Mouse (Mus musculus) CD4-positive, CD25-positive, alpha-beta regulatory T cell, adult 4 months (primary cell): ENCODE measurements around the gene 1700129C05Rik. TPM values are rescaled to one million over a fixed set of nuclear protein-coding genes. Genes with fewer than 3 reads are reported as not detected.
A peak's percentile ranks its signal among the peaks of the same experiment; 100 is the strongest.

Experiments used
- ATAC-seq: one replicate; pipeline ENCODE4 v1.8.0; 2017
- polyA plus RNA-seq, 2 experiments: library from polyadenylated mRNA; unstranded; fragments of 100-300 nt; shearing (Covaris generic); gene quantifications; one replicate each; pipeline ENCODE4 v1.2.1; 2017

The 1700129C05Rik gene
- polyA plus RNA-seq: not detected

DNA sequence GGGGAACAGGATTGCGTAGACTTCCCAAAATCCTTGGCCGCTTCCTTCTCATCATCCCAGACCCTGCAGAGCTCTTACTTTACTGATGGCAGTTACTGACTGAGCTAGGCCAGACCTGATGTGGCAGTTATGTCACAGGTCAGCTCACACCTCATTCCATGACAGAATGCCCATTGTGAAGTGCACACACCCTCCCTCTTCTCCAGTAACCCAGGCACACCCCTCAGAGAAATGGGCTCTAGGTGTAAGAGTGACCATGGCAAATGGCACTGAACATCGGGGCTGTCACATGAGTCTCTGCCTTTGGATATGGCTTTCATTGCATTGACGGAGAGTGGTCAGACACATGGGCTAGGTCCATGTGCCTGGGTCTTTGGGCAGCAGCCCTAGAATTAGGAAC, at the start of gene 1700129C05Rik:
Gene 1700129C05Rik (minus strand): TSS at position 101 of the 400 bp plus-strand sequence.
- no peak for ATAC-seq

DNA sequence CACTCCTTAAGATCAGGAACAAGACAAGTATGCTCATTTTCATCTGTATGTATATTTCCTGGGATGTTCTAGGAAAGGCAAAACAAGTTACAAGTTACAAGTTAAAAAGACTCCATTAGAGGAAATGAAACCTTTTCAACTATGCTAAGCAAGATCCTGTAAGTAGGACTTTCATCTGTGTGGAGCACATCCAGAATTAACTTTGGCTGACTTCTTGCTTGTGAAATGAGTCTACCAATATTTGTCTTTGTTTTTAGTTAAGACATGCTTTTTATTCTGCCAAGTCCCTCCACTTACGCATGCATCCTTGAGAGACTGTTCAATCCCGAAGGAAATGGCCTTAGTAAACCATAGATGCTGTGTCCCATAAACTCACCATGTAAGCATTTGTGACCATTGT, 43.4 kb upstream of the 1700129C05Rik start:
- ATAC-seq: no peak

DNA sequence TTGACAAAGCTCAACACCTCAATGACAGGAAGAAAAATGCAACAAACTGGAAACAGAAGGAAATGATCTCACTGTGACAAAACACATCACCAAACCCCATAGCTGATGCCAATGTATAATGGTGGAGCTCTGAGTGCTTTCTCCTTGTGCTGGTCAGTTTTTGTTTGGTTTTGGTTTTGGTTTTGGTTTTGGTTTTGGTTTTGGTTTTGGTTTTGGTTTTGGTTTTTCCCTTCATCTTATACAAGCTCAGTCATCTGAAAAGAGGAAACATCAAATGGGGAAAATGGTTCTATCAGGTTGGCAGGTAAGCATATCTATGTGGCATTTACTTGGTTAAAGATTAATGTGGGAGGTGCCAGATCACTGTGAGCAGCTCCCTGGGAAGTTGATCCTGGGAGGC, 42.8 kb upstream of the 1700129C05Rik start:
- peak; percentile 63 for ATAC-seq

DNA sequence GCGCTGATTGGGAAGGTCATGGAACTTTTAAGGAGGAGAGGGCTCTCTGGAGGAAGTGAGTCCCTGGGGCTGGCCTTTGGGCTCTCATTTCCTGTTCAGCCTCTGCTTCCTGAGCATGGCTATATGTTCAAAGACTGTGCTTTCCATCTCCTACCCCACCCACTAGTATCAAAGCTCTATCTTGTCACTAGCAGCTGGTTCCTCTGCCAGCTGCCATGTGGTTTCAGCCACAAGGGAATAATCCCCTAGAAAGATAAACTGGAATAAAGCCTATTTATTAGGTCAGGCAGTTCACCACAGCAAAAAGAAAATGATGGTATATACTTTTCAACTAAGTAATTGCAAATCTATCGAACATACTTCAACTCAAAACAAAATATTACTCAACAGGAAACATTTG, 40.0 kb upstream of the 1700129C05Rik start:
- no peak for ATAC-seq

DNA sequence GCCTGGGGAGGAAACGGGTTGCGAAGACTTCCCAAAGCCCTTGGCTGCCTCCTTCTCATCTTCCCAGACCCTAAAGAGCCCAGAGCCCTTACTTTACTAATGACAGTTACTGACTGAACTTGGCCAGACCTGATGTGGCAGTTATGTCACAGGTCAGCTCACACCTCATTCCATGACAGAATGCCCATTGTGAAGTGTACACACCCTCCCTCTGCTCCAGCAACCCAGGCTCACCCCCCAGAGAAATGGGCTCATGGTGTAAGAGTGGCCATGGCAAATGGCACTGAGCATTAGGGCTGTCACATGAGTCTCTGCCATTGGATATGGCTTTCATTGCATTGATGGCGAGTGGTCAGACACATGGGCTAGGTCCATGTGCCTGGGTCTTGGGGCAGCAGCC, 36.0 kb upstream of the 1700129C05Rik start, which contains the start of gene Gm5142:
Gene Gm5142 (minus strand): TSS at position 101 of the 400 bp plus-strand sequence.
- no peak for ATAC-seq

DNA sequence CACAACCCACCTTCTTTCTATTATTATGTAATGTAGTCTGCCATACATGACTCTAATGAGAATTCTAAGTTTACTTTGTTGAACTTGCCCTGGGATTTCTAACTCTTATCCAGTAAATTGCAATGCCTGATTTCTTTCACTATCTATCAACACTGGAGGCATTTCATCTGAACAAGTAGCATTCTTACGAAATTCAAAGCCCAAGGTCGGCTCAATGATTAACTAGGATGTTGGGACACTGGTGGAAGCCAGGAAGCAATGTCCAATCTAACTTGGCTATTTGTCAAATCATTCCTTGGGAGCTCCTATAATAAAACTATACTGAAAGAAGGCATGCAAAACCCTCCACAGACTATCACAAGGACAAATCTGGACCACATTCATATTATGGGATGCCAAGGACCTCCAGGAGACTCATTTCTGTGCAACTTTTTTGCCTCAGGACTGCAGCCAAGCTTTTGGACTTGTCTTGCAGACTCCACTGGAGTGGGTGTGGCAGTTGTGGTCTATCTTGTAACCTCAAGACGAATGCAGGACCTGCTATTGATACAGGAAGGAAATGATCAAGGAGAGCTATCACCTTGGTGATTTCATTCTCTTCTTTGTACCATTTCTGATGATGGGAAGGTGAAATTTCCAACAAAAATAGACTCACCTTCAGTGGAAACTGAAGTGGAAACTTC, 14.5 kb upstream of the 1700129C05Rik start:
- ATAC-seq: no peak

DNA sequence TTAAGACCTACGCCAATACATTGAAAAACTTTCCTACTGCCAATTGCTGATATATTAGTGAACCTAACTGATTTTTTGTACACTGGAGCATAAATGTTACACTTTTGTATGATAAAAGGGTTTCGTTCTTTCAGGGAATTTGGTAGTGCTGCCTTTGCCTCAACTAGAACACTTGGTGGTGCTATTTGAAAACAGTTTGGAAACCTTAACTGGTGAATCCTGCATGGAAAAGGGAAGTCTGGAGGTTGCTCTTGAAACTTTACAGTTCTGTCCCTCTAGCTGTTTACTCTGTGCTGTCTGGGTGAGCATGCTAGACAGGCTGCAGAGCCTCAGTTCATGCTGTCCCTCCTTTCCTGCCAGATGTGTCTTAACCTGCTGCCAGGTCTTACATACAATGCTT, 12.9 kb upstream of the 1700129C05Rik start:
- ATAC-seq: no peak

DNA sequence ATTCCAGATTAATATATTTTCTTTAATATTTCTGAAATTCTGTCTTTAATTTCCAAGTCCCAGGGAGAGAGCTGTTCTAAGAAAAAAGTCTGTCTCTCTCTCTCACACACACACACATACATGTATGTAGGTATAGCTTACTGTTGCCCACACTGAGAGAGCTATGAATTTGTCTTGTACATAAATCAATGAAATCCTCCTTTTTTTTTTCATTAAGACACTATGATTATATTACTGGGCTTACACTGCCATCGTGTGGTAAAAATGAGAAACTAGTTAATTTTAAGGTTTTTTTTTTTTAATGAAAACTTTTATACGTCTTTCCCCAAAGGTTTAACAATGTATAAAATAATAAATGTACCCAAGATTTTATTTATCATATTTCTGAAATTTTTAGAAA, 28.4 kb downstream of the 1700129C05Rik start:
- ATAC-seq: no peak

DNA sequence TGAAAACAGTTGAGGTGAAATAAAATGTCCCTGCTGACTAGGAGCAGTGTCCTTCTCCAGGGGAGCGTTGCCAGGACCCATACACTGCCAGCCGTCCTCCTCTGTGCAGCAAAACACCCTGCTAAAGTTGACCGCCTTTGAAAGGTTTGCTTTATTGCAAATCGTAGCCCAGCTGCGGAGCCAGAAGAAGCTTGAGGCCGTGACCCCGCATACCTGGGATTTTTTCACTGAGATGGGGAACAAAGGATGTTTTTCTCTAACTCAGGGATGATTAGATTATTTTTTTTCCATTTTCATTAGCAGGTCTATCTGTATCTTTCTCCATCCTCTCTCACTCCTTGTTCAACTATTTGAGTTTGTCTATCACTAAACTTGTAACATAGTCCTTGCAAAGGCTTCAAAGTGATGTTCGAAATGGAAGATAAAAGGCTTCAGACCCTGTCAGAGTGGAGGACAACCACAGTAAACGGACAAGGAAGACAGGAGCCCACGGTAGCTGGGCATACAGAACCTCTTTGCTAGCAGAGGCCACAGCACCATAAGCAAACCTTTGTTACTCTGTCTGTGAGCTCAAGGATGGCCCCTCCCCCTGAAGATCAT, 38.6 kb downstream of the 1700129C05Rik start:
- no peak for ATAC-seq

DNA sequence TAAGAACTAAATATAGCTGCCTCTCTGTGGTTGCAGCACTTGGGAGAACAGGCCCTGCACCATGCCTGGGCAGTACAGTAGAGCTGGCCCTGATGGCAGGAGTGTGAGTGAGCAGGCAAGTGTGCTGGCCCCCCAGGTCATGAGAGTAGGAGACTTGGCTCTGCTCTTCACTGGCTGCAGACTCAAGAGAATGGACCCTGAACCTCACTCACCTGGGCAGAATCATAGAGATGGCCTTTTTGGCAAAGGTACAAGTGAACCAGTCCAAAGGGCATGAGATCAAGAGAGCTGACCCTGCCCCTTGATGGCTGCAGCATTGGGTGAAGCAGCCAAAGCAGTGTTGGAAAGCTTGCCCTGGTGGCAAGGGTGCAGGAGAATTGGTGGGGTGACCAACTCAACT, 49.1 kb downstream of the 1700129C05Rik start:
- no peak for ATAC-seq

DNA sequence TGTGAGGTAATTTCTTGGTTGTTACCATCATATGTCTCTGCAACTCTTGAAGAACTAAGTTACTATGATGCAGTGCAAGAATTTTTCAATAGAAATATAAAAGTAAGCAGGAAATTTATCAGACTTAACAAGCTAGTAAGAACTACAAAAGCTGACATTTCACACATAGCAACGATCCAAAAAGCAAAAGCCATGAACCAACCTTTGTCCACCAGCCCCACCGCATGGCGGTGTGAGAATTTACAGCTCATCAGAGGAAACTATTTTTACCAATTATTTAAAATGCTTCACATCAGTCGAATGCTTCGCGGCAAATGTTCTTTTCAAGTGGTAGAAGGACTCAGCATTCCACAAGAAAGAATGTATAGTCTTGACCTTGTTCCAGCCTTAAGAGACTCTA, 58.3 kb downstream of the 1700129C05Rik start:
- ATAC-seq: no peak

Other genes with a start within 250 kb of the 1700129C05Rik start
- gene Gm5142, start 35.9 kb upstream of the 1700129C05Rik start, polyA plus RNA-seq: not detected
- 10 to 100 TPM; 24.7 to 29.5 TPM for gene Rcbtb1, start 58.3 kb upstream of the 1700129C05Rik start, polyA plus RNA-seq
- 10 to 100 TPM; 11.9 to 13.9 TPM for gene Gm6904, start 117.3 kb upstream of the 1700129C05Rik start, polyA plus RNA-seq
- 10 to 100 TPM; 43.4 TPM for gene Phf11a, start 154.6 kb upstream of the 1700129C05Rik start, polyA plus RNA-seq
- 100 to 1,000 TPM; 215 TPM for gene Phf11b, start 198.5 kb upstream of the 1700129C05Rik start, polyA plus RNA-seq
- gene Phf11d, start 222.6 kb upstream of the 1700129C05Rik start, polyA plus RNA-seq: 10 to 100 TPM in 1 of 2 experiments, 1 to 10 TPM in 1; 9.5 to 13.8 TPM